Mouse (Mus musculus) telencephalon, adult 2 months (tissue): ENCODE data around the gene Smim15.
A peak's percentile ranks its signal among the peaks of the same experiment; 100 is the strongest.

ENCODE experiments used
- DNase-seq: peaks from one replicate; pipeline ENCODE4 v3.0.0-alpha.2; 2011; ENCODE audit warnings: low read depth, low spot score

Smim15 gene

GRCm38 (mm10) chr13:108063374-108064134 is 19.3 kb downstream of the Smim15 start:
- no peak for DNase-seq

DNA sequence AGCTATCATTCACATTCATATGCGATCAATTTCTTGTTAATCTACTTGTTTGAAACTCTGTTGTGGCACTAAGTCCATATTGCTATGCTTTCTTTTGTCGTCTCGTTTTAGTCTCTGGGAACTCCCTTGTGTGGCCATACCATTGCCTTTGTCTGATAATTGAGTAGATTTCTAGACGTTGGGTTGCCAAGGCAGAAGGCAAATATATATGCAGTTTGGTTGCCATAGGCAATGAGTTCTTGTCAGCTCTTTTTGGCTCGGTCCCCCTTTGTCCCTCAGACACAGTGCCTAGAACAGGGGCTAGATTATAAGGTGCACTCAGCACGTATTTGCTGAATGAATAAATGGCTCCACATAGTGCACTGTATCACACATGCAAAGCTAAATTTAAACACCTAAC is 20.1 kb downstream of the Smim15 start:
- DNase-seq = no peak

DNA sequence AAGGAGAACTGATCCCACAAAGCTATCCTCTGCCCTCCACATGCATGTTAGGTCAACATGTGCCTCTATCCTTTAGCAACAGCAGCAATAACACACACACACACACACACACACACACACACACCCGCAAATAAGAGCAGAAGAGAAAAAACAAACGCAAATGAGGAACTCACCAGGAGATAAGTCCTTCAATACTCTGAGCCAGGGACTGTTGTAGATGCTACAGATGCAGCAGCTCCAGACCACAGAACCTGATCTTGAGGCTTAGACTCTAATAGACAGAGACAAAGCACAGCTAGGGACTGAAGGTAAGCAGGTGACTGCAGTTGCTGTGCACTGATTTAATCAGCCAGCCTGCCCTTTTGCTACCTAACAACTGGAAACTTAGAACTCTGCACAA is 21.8 kb downstream of the Smim15 start:
- no peak for DNase-seq

DNA sequence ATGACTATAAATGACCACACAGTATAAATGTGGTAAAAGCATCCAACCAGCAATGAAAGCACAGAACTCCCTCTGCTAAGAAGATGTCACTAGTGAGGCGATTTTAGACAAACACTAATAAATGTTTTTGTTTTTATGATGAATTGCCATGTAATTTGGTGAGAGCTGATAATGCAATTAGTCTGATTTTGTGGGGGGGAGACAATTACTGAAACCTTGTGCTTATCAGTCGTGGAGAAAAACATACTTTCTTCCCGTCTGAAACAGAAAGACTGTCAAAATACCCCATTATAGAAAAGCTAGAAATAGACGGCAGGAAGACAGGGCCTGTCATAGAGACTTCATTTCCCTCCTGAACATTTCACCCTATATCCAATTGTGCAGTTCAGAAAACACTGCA is 24.9 kb downstream of the Smim15 start:
- no peak for DNase-seq

DNA sequence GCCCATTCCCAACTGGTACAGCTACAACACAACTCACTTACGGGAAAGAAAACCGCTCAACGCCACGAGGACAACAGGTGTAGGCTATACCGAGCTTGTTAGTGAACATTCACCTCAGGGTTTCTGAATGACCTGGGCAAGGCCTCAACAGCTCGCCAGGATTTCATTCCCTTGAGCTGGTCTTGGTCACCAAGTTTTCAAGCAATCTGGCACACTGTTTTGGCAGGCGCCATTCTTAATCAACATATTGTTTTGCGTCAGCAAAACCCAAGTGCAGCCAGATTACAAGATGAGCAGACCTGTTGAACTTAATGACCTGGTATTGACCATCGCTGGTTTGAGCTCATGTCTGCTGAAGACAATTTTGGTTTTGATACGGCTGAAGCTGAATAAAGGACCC is 25.9 kb downstream of the Smim15 start:
- DNase-seq = no peak

DNA sequence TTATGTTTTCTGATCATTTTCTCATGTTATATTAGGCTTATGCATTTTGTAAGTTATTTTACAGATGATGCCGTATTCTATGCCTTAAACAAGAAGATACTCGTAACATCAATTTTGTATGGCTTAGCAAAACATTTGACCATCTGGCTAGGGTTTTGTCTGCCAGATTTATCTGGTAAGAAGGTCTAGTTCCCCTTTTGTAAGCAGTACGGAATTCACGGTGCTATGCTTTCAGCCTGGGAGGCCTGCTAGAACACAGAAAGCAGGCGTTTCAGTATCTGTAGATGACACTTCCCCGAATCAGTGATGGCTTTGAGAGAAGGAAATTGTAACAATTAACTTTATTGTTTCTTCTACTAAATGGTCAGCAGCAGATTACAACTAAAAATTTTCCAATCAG is 33.2 kb downstream of the Smim15 start:
- DNase-seq = no peak

DNA sequence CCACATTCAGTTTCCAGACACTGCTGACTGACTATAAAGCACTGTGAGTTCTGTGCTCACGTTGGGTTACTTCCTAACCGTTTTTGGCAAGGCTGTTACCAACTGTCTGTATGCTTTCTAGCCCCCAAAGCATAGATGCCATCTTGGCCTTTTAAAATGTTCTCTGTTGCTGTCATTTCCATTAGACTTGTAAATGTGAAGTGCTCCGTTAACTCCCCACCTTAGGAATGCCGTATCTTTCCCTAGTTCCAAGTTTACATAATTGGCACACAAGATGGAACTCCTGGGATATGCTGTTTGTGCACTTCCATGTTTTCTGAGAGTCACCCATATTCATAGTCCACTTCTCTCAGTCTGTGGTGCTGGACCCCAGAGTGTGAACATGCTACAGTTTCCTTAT is 33.7 kb downstream of the Smim15 start:
- no peak for DNase-seq

DNA sequence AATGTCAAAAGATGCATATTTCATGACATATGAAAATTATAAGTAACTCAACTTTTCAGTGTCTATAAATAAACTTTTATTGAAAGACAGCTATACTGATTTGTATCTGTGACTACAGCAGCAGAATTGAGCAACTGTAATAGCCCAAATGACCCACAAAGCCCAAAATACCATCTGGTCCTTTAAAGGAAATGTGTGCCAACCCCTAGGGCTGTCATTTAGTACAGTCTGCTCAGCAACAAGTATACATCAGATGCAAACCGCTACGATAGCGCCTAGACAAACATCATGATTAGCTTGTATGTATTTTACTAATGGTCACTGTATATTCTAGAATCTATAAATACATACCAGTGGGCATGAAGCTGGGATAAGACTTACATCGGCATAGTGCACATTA is 39.8 kb downstream of the Smim15 start:
- no peak for DNase-seq

DNA sequence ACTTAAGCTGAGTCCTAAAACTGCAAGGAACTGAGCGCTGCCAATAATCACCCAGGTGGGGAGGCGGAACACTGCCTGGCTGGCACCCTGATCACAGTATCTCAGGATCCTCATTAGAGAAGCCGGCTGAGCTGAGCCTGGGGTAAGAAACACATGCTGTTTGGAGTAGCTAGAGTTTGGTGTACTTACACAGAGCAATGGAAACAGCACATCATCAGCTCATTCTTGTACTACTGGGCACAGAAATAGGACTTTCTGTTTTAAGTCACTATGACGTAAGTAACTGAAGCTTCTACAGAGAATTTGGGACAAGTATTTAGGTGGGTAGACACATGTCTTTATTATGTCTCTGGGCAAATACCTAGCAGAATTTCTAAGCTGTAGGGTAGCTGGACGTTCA is 41.8 kb downstream of the Smim15 start:
- DNase-seq = peak; percentile 21

DNA sequence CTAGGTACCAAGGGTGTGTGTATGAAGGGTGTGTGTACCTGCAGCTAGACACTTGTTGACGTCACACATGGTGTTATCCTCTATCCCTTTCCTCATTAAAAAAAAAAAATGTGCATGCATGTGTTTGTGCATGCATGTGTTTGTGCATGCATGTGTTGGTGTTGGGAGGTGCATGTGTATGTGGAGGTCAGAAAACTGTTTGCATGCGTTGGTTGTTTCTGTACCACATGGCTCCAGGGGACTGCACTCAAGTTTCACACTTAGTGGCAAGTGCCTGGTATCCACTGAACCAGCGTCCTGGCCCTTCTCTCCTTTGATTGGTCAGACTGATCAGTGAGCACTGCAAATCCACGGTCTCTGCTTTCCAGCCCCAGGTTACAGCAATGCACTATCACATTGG is 42.5 kb downstream of the Smim15 start:
- no peak for DNase-seq

DNA sequence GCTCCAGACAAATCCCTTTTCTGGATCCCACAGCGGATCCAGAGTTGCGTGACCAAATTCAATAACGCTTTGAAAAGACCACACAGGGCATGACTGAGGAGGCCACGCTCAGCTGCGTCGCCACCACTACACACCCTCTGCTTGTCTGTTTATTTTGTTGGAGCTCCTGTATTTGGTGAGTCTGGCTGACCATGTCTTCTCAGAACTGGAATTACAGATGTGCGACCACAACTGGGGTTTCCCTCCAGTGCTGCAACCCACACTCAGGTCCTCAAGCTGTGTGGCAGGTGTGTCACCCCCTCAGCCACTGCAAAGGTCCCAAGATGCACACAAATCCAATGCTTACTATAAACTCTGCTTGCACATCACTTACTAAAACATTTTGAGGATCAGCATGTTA is 48.0 kb downstream of the Smim15 start:
- DNase-seq = no peak

- no peak for DNase-seq
These were observed 50.4 kb downstream of the Smim15 start for GRCm38 (mm10) chr13:108094681-108095080.

- peak; percentile 29 for DNase-seq
These were observed 51.4 kb downstream of the Smim15 start for GRCm38 (mm10) chr13:108095617-108096016.

DNA sequence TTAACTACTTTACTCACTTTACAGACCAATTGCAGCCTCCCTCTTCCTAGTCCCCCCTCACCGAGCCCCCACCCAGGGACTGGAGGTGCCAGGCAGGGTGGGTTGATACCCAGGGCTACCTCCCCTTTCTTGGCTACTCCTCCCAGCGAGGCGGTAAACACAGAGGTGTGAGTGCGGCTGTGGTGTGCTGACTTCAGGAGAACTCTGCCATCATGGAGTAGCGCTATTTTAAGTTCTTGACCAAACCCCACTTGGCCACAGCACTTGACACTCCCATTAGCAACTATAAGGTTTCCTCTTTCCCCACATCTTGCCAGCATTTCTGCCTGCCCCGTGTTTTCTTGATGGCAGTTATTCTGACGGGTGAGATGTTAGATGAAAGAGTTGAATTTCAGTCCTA is 52.2 kb downstream of the Smim15 start:
- DNase-seq = no peak
